Mouse (Mus musculus) ovary, postnatal 14 days (tissue): Measurements from ENCODE around the gene Itga11.

Source experiments
- DNase-seq: peaks from one replicate; pipeline ENCODE4 v3.0.0; 2022; ENCODE audit warnings: low spot score

The Itga11 gene

GRCm38 (mm10) chr9:62684311-62684710 lies 6.7 kb downstream of the Itga11 start:
- no peak for DNase-seq

- no peak for DNase-seq
Observed at GRCm38 (mm10) chr9:62689748-62690147, 12.1 kb downstream of the Itga11 start.

- peak; percentile 12 for DNase-seq
Observed at GRCm38 (mm10) chr9:62694054-62694453, 16.4 kb downstream of the Itga11 start.

GRCm38 (mm10) chr9:62695210-62695609 lies 17.6 kb downstream of the Itga11 start:
- DNase-seq: no peak

- DNase-seq: no peak
Observed at GRCm38 (mm10) chr9:62696799-62697198, 19.2 kb downstream of the Itga11 start.

GRCm38 (mm10) chr9:62707267-62707666 lies 29.6 kb downstream of the Itga11 start:
- no peak for DNase-seq

- no peak for DNase-seq
Observed at GRCm38 (mm10) chr9:62707870-62708269, 30.2 kb downstream of the Itga11 start.

GRCm38 (mm10) chr9:62709983-62710382 lies 32.4 kb downstream of the Itga11 start:
- no peak for DNase-seq

- DNase-seq: no peak
Observed at GRCm38 (mm10) chr9:62712374-62712773, 34.7 kb downstream of the Itga11 start.

GRCm38 (mm10) chr9:62713040-62713439 lies 35.4 kb downstream of the Itga11 start:
- DNase-seq: no peak

- DNase-seq: no peak
Observed at GRCm38 (mm10) chr9:62714336-62714735, 36.7 kb downstream of the Itga11 start.

- no peak for DNase-seq
Observed at GRCm38 (mm10) chr9:62717982-62718381, 40.4 kb downstream of the Itga11 start.

- DNase-seq: no peak
Observed at GRCm38 (mm10) chr9:62721791-62722190, 44.2 kb downstream of the Itga11 start.

GRCm38 (mm10) chr9:62722716-62723115 lies 45.1 kb downstream of the Itga11 start:
- DNase-seq: no peak

- no peak for DNase-seq
Observed at GRCm38 (mm10) chr9:62724175-62724574, 46.5 kb downstream of the Itga11 start.

- DNase-seq: no peak
Observed at GRCm38 (mm10) chr9:62725247-62725646, 47.6 kb downstream of the Itga11 start.

GRCm38 (mm10) chr9:62726472-62726871 lies 48.8 kb downstream of the Itga11 start:
- DNase-seq: no peak

GRCm38 (mm10) chr9:62744558-62745275 lies 67.1 kb downstream of the Itga11 start:
- peak; percentile 27 for DNase-seq

- no peak for DNase-seq
Observed at GRCm38 (mm10) chr9:62746646-62747045, 69.0 kb downstream of the Itga11 start.

GRCm38 (mm10) chr9:62749666-62750065 lies 72.0 kb downstream of the Itga11 start:
- no peak for DNase-seq

- DNase-seq: no peak
Observed at GRCm38 (mm10) chr9:62750381-62750780, 72.8 kb downstream of the Itga11 start.

- no peak for DNase-seq
Observed at GRCm38 (mm10) chr9:62758288-62758687, 80.7 kb downstream of the Itga11 start.

GRCm38 (mm10) chr9:62759601-62760000 lies 82.0 kb downstream of the Itga11 start:
- no peak for DNase-seq

GRCm38 (mm10) chr9:62763478-62763877 lies 85.9 kb downstream of the Itga11 start:
- DNase-seq: no peak
